Mouse (Mus musculus) embryonic facial prominence, embryonic 13.5 days (tissue): ENCODE results near the gene Fgfr2. TPM values are rescaled to one million over a fixed set of nuclear protein-coding genes. Genes with fewer than 3 reads are reported as not detected.

ENCODE experiments used
- ATAC-seq: fragments of 200-750 bp; cut with Nextera tagmentation; 2 replicates; pipeline ENCODE4 v1.8.0; 2017; ENCODE audit warnings: low read depth; ENCODE audit not compliant: insufficient number of reproducible peaks, insufficient read depth, low FRiP score, low TSS enrichment
- H3K27ac ChIP-seq: fragments of 300-500 bp; sonication (generic); 2 replicates; pipeline ENCODE4 v1.5.1; 2015; ENCODE audit warnings: moderate library complexity, mild to moderate bottlenecking, inconsistent platforms
- H3K27me3 ChIP-seq: fragments of 300-500 bp; sonication (generic); 2 replicates; pipeline ENCODE4 v1.6.1; 2015; ENCODE audit warnings: mild to moderate bottlenecking, inconsistent platforms
- H3K36me3 ChIP-seq: fragments of 300-500 bp; sonication (generic); 2 replicates; pipeline ENCODE4 v1.6.1; 2015; ENCODE audit warnings: mild to moderate bottlenecking, inconsistent platforms
- H3K4me1 ChIP-seq: fragments of 300-500 bp; sonication (generic); 2 replicates; pipeline ENCODE4 v1.6.1; 2015; ENCODE audit warnings: inconsistent platforms
- H3K4me2 ChIP-seq: fragments of 300-500 bp; sonication (generic); 2 replicates; pipeline ENCODE4 v1.6.1; 2015; ENCODE audit warnings: moderate library complexity, mild to moderate bottlenecking, inconsistent platforms
- H3K4me3 ChIP-seq: fragments of 300-500 bp; sonication (generic); 2 replicates; pipeline ENCODE4 v1.5.1; 2015; ENCODE audit warnings: mild to moderate bottlenecking, inconsistent platforms
- H3K9ac ChIP-seq: fragments of 300-500 bp; sonication (generic); 2 replicates; pipeline ENCODE4 v1.6.1; 2015; ENCODE audit warnings: mild to moderate bottlenecking, inconsistent platforms
- H3K9me3 ChIP-seq: fragments of 300-500 bp; sonication (generic); 2 replicates; pipeline ENCODE4 v1.6.1; 2016; ENCODE audit warnings: inconsistent platforms
- WGBS: fragments of 180-500 bp; shearing (Covaris S2); methylation state at CpG from one replicate; pipeline ENCODE4 v1.1.7; 2015; ENCODE audit warnings: mixed read lengths; 5-methylcytosine and 5-hydroxymethylcytosine counted together
- polyA plus RNA-seq: library from polyadenylated mRNA; unstranded; fragments of >200 nt; fragmentation: Nextera tagmentation; extraction: Ambion mirVana; gene quantifications from 2 replicates; pipeline ENCODE4 v1.2.1, GENCODE M21; 2015

Gene Fgfr2
- polyA plus RNA-seq, 1 experiment from 2014 or later: 174 TPM

DNA sequence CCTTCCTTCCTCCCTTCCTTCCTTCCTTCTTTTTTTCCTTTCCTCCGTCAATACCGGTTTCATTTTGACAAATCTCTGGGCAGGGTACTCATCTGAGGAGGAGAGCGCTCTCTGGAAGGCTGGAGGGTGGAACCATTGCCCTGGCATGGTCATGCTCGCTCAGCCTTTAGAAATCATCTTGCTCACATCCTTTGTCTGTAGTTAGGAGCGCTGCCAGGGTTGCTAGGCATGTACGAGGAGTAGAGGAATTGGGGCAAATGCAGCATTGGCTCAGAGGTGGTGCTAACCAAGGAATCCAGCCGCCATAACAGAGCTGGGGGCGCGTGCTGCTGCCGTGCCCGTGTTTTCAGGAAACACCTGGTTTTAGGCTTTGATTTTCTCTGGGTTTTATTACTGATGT lies 491.8 kb downstream of the Fgfr2 start:
- H3K9ac ChIP-seq: no peak overlapping the region
- no peaks in the 10 kb centered on the region for H3K4me1 ChIP-seq
- H3K36me3 ChIP-seq: no peaks in the 10 kb centered on the region
- H3K4me3 ChIP-seq: no peak overlapping the region
- 78% methylated on average over 11 of the region's 11 CpGs for WGBS
- H3K4me2 ChIP-seq: no peak overlapping the region
- no peaks in the 10 kb centered on the region for H3K27me3 ChIP-seq
- no peaks in the 10 kb centered on the region for H3K9me3 ChIP-seq
- ATAC-seq: no peak
- H3K27ac ChIP-seq: no peak overlapping the region

DNA sequence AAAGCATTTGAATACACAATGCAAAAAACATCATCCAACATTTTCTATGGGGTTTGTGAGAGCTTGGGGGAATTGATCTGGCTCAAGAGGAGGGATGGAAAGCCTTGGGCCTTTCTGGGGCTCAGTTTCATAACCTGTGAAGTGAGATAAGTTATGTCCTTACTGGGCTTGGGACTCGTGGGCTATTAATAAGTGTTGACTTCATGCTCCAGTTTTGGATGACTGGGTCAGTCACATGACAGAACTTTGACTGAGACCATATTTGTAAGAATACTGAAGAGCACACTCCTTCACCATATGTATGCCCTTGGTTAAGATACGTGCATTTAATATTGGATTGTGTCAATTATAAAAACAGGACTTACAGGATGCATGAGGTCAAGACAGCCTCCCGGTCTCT lies 495.7 kb downstream of the Fgfr2 start:
- Histone ChIP-seq H3K9me3 (no peaks in the 10 kb centered on the region), H3K36me3 (no peaks in the 10 kb centered on the region), H3K4me2 (no peak overlapping the region), H3K9ac (no peak overlapping the region), H3K4me3 (no peak overlapping the region), H3K27me3 (no peaks in the 10 kb centered on the region), H3K4me1 (no peaks in the 10 kb centered on the region), H3K27ac (no peak overlapping the region)
- WGBS: 73% methylated on average over 3 of the region's 3 CpGs
- ATAC-seq: no peak

DNA sequence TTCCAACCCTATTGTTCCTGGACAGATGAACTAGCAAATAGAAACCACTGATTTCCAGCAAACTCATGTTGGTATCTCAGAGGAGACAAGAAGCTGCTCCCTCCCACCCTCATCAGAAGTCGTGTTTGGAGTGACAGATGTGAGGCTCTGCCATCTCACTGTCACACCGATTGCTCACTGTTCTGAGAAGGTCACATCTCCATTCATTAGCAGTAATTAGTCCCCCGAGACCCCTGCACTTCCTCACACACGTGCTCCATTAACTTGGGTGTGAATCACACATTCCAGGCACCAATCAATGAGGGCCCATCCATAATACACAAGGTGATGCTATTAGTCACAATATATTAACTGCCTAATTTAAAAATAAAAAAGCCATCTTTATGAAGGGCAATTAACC lies 497.0 kb downstream of the Fgfr2 start:
- Histone ChIP-seq H3K36me3 (no peaks in the 10 kb centered on the region), H3K4me1 (no peaks in the 10 kb centered on the region), H3K4me3 (no peak overlapping the region), H3K27me3 (no peaks in the 10 kb centered on the region), H3K4me2 (no peak overlapping the region), H3K9me3 (no peaks in the 10 kb centered on the region), H3K9ac (no peak overlapping the region), H3K27ac (no peak overlapping the region)
- no peak for ATAC-seq
- 62% methylated on average over 4 of the region's 4 CpGs for WGBS

DNA sequence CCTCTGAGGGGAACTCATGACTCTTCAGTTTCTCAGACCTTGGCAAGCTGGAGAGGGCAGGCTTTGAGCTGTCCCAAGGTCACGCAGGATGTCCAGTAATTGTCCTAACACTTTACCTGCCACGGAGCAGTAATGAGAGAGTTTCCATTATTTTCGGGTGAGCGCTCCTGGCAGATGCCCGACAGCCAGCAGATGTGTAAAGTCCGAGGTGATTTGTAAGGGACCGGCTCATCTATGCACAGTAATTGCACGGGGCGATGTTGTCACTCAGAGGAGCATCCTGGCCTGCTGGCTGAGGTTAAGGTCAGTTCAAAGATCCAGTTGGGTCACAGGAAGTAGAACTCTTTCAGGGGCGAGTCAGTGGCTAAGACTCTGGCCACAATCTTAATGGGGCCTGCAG lies 499.0 kb downstream of the Fgfr2 start:
- no peak for ATAC-seq
- no peaks in the 10 kb centered on the region for H3K9me3 ChIP-seq
- no peak overlapping the region for H3K4me3 ChIP-seq
- no peaks in the 10 kb centered on the region for H3K36me3 ChIP-seq
- no peak overlapping the region for H3K27ac ChIP-seq
- H3K4me2 ChIP-seq: no peak overlapping the region
- H3K9ac ChIP-seq: no peak overlapping the region
- H3K27me3 ChIP-seq: no peaks in the 10 kb centered on the region
- no peaks in the 10 kb centered on the region for H3K4me1 ChIP-seq
- 74% methylated on average over 10 of the region's 10 CpGs for WGBS

DNA sequence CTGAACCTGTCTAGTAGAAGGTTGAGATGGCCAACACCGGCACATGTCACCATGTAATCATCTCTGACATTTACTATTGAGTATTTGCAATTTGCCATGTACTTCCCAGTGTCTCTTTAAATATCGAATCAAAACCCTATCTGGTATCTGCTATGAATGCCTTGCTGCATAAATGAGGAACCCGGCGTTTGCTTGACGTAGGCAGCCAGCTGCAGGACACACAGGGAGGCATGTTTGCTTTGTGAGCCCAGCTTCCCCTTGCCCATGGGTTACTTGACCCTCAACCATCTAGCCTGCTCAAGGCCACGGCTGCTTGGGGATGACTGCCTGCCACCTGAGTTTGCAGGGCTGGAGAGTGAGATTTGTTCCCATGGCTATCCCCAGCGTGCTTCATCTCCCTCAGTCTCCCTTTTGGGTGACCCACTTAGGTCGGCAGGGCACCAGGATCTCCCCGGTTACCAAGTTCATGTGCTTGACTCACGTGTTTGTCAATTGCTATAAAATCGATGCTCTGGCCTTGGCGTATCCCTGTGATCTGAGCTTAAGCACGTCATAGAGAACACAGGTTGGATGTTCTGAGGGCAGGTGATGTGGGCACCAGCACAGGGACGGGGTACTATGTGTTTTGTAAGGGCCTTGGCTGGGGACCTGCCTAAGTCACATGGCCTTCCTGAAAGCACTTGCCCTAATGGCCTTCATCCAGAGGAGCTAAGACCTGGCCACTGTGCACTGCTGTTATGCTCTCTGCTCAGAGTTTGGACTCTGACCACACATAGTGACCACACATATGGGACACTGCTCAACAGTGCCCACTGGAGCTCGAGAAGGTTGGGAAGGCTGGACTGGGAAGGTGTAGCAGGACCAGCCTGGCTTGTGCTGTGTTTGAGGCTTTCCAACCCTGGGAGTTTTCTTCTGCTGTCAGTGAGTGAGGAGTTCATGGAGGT lies 502.9 kb downstream of the Fgfr2 start:
- WGBS: 90% methylated on average over 15 of the region's 15 CpGs
- H3K9ac ChIP-seq: no peak overlapping the region
- no peak overlapping the region for H3K27ac ChIP-seq
- no peaks in the 10 kb centered on the region for H3K9me3 ChIP-seq
- no peak overlapping the region for H3K4me2 ChIP-seq
- no peaks in the 10 kb centered on the region for H3K36me3 ChIP-seq
- no peak for ATAC-seq
- 0 out of 2 replicates have a peak, but pooled peaks cover 4% of the 10 kb centered on the region for H3K27me3 ChIP-seq
- H3K4me1 ChIP-seq: peaks cover 2% of the 10 kb centered on the region; the same call in 1 of the 2 replicates
- no peak overlapping the region for H3K4me3 ChIP-seq

DNA sequence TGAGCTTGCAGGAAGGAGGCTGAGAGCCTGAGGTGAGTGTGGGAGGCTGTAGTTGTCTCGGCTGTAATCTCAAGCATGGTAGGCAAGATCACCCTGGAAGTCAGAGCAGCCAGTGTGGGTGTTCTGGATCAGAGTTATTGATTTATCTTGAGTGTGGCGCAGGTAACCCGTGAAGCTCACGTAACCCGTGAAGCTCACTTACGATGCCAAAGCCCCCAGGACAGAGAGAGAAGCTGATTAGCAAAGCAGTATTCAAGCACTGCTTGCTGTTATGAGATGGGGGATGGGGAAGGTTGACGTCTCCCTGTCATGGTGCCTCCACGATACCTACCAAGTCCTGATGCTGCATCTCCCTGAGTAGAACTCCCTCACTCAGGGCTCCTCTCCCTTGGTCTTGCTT lies 503.6 kb downstream of the Fgfr2 start:
- Histone ChIP-seq H3K9me3 (no peaks in the 10 kb centered on the region), H3K36me3 (no peaks in the 10 kb centered on the region), H3K27me3 (0 out of 2 replicates have a peak, but pooled peaks cover 4% of the 10 kb centered on the region), H3K4me1 (peaks cover 4% of the 10 kb centered on the region; the same call in 1 of the 2 replicates), H3K4me2 (no peak overlapping the region), H3K27ac (no peak overlapping the region), H3K4me3 (no peak overlapping the region), H3K9ac (no peak overlapping the region)
- WGBS: 85% methylated on average over 8 of the region's 8 CpGs
- ATAC-seq: no peak

DNA sequence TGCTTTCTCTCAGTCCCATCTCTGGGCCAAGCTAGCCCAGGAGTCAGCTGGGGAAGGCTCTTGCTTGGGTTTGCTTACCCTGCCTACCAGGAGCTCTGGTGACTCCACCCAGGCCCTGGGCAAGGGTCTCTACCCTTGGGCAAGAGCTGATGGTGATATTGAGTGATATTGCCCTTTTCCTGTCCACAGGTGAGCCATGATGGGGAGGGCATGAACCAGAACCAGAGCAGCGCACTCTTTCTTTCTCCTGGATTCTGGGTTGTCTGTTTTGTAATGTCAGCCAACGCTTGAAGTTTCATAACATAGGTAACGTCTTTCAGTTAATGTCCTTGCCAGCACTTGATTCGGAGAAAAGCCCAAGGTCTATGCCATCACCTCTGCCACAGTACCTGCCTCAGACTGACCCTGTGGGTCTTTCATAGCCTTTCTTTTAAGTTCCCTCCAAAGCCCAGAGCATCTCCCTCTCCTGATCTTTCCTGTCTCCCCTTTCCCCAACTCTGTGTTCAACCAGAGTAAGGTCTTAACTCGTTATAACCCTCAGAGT lies 506.1 kb downstream of the Fgfr2 start:
- whole genome bisulfite sequencing: 83% methylated on average over 5 of the region's 5 CpGs
- 0 out of 2 replicates have a peak, but pooled peaks cover 4% of the 10 kb centered on the region for H3K27me3 ChIP-seq
- no peak for ATAC-seq

DNA sequence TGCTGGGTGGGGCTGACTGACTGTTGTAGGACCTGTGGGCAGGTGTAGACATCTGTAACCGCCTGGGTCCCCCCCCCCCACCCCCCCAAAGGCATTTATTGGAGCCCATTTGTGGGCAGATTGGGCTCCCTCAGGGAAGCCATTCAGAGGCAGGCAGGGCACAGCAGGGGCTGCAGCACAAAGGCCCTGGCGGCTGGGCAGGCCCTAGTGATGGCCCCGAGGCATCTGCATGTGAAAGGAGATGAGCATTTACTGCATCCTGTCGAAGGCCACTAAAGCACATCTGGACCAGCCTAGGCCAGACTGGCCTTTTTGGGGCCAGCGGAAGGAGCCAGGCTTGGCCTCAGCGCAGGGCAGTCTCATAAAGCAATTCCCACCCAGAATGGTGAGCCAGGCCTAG lies 506.8 kb downstream of the Fgfr2 start:
- H3K9me3 ChIP-seq: no peaks in the 10 kb centered on the region
- WGBS: 31% methylated on average over 6 of the region's 6 CpGs
- H3K4me3 ChIP-seq: no peak overlapping the region
- 0 out of 2 replicates have a peak, but pooled peaks cover 4% of the 10 kb centered on the region for H3K27me3 ChIP-seq
- no peak overlapping the region for H3K27ac ChIP-seq
- H3K4me1 ChIP-seq: peaks cover 4% of the 10 kb centered on the region; the same call in 1 of the 2 replicates
- ATAC-seq: no peak
- no peak overlapping the region for H3K4me2 ChIP-seq
- H3K9ac ChIP-seq: no peak overlapping the region
- no peaks in the 10 kb centered on the region for H3K36me3 ChIP-seq

More for the DNA sequence above, 506.1 kb downstream of the Fgfr2 start:
- no peak overlapping the region for H3K4me2 ChIP-seq
- H3K9ac ChIP-seq: no peak overlapping the region
- no peaks in the 10 kb centered on the region for H3K9me3 ChIP-seq
- no peaks in the 10 kb centered on the region for H3K36me3 ChIP-seq
- H3K27ac ChIP-seq: no peak overlapping the region
- H3K4me3 ChIP-seq: no peak overlapping the region
- peaks cover 4% of the 10 kb centered on the region; the same call in 1 of the 2 replicates for H3K4me1 ChIP-seq

DNA sequence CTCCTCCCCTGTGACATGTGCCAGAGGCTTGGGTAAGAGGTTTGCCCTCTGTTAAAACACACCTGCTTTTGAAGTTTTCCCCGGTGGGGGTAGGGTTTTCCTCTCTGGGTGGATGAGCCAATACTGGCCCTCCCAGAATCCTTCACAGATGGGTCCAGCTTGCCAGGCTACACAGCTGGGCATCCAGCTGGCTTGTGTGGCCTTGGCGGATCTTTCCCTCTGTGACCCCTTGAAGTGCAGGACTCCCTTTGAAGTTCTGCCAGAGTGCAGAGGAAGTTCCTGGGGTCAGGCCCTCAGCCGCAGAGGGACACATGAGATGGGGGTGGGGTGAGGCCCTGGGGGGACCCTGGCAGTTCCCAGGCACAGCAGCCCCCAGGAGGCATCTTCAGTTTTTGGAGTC lies 507.8 kb downstream of the Fgfr2 start:
- H3K4me3 ChIP-seq: no peak overlapping the region
- WGBS: 7% methylated on average over 3 of the region's 3 CpGs
- H3K27ac ChIP-seq: no peak overlapping the region
- H3K4me1 ChIP-seq: peaks cover 4% of the 10 kb centered on the region; the same call in 1 of the 2 replicates
- H3K36me3 ChIP-seq: no peaks in the 10 kb centered on the region
- H3K4me2 ChIP-seq: no peak overlapping the region
- 0 out of 2 replicates have a peak, but pooled peaks cover 4% of the 10 kb centered on the region for H3K27me3 ChIP-seq
- ATAC-seq: no peak
- H3K9me3 ChIP-seq: no peaks in the 10 kb centered on the region
- no peak overlapping the region for H3K9ac ChIP-seq

DNA sequence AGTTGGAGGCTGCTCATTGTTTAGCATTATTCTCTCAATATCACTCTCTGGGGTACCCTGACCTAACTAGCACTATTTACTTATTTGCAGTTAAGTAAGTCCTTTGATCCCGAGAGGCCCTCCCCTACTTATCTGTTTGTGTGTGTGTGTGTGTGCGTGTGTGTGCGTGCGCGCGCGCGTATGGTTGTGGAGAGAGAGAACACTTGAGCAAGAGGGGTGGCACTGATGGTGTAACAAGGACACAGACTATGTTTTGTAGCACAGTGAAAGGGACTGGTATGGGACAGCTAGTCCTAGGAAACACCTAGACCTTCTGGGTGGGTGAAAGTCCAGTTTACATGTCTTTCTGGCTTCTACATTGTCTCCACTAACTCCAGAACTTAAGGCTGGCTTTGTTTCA lies 511.6 kb downstream of the Fgfr2 start:
- H3K4me3 ChIP-seq: no peak overlapping the region
- H3K27me3 ChIP-seq: no peaks in the 10 kb centered on the region; the same call in 1 of the 2 replicates
- H3K4me2 ChIP-seq: no peak overlapping the region
- ATAC-seq: no peak
- H3K9ac ChIP-seq: no peak overlapping the region
- 93% methylated on average over 8 of the region's 8 CpGs for WGBS
- H3K9me3 ChIP-seq: no peaks in the 10 kb centered on the region
- H3K4me1 ChIP-seq: peaks cover 8% of the 10 kb centered on the region; the same call in 1 of the 2 replicates
- no peaks in the 10 kb centered on the region for H3K36me3 ChIP-seq
- H3K27ac ChIP-seq: no peak overlapping the region

DNA sequence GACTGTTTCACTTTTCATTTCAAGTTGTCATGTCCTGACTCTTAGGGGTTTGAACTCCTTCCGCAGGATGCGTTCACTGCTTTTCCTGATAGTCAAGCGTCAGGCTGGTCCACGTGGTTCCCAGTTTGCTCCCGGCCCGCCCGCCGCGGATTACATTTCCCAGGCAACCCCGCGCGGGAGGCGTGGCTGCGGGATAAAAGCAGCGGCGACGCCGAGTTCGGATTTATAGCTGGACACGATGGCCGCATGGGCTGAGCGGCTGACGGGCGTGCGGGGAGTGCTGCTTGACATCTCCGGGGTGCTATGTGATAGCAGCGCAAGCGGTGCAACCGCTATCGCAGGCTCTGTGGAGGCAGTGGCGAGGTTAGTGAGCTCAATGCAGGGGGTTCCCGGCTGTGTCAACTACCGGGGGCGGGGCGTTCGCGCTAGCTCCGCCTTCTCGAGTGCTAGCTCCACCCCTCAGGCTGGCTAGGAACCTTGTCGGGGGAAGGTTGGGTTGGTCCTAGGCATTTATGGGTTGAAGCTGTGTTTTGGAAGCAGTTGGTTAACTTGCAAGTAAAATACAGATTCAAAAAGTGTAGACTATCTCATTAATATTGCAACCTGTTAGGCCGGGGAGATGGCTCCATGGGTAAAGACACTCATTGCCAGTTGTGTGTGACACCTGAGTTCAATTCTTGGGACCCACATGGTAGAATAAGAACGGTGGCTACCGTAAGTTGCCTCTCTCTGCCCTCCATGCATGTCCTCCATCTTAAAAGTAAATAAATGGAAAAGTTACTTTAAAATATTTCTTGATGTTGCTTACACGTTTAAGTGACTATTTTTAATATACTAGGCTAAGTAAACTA lies 512.5 kb downstream of the Fgfr2 start, which contains the start of gene Lhpp:
Gene Lhpp, plus strand, starts transcription at position 171 of the 851 bp plus-strand sequence.
- 7% methylated on average over 44 of the region's 44 CpGs for WGBS
- H3K9me3 ChIP-seq: no peaks in the 10 kb centered on the region
- H3K4me3 ChIP-seq: peak within 1 kb of the TSS; percentile 65
- no peaks in the 10 kb centered on the region for H3K36me3 ChIP-seq
- peak within 1 kb of the TSS; percentile 70 for H3K9ac ChIP-seq
- ATAC-seq: peak; percentile 79; the same call in 1 of the 2 replicates
- H3K27me3 ChIP-seq: no peaks in the 10 kb centered on the region; the same call in 1 of the 2 replicates
- no peak within 1 kb of the TSS for H3K27ac ChIP-seq
- H3K4me2 ChIP-seq: peak within 1 kb of the TSS; percentile 83
- H3K4me1 ChIP-seq: peaks cover 10% of the 10 kb centered on the region; the same call in 1 of the 2 replicates
